Mouse (Mus musculus): ENCODE data around the gene Fbxo11.

DNA sequence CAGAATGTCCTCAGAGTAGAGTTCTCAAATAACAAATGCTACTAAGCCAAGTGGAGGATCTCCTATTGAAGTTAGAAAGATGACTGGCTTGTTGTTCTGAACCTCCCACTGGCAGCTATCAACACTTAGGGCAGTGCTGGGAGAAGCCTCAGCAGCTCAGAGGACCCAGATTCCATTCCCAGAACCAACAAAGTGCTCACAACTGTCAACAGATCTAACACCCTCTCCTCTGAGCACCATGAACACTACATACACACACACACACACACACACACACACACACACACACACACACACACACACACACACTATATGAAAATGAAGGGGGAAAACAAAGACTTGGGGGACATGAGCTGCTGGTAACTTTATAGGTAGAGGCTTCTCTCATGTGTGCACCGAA, 60.2 kb downstream of the Fbxo11 start:
- TF ChIP-seq CTCF (conservative IDR thresholded peaks at IDR 0.05; ENCODE audit: insufficient read depth, insufficient read length, low read depth, low read length) (no peak), POLR2A (IDR thresholded peaks at IDR 0.05; ENCODE audit: low read depth, low read length) (no peak)
